ENCODE assay signal across 8 mouse cellular contexts in genomic region chr7:97429705-97430104, GRCm38 (mm10). TPM values are rescaled to one million over a fixed set of nuclear protein-coding genes. Genes with fewer than 3 reads are reported as not detected.
DNase-seq lines count a peak whose midpoint lies in the region; ATAC-seq and TF ChIP-seq lines count a peak whose summit lies in the region.

No protein-coding gene starts in this region.

- no peak overlapping the region for H3K9ac ChIP-seq in liver, postnatal 0 days (replicated peaks)
- no peak overlapping the region for H3K9ac ChIP-seq in hindbrain, embryonic 15.5 days
- no peak overlapping the region for H3K9ac ChIP-seq in stomach, embryonic 15.5 days

- no peak for ATAC-seq in liver, postnatal 0 days
- peak; percentile 19; the same call in 1 of the 2 replicates for ATAC-seq in common myeloid progenitor, adult 5-6 weeks (replicated peaks; ENCODE audit: low read depth, poor library complexity, severe bottlenecking)
- ATAC-seq in hindbrain, embryonic 15.5 days (ENCODE audit: low FRiP score, low read depth): peak; percentile 74
- ATAC-seq in stomach, embryonic 15.5 days (ENCODE audit: insufficient read depth, low FRiP score, low read depth): peak; percentile 79

- TF ChIP-seq EP300 in liver, postnatal 0 days (IDR thresholded peaks at IDR 0.05; ENCODE audit: low read depth): no peak

- H3K36me3 ChIP-seq in liver, postnatal 0 days (replicated peaks; ENCODE audit: insufficient read depth, low read length): no peaks in the 10 kb centered on the region
- H3K36me3 ChIP-seq in hindbrain, embryonic 15.5 days: no peaks in the 10 kb centered on the region
- H3K36me3 ChIP-seq in stomach, embryonic 15.5 days: no peaks in the 10 kb centered on the region

- TF ChIP-seq CTCF in liver, postnatal 0 days (IDR thresholded peaks at IDR 0.05; ENCODE audit: low read depth): no peak
- TF ChIP-seq CTCF in left cerebral cortex, adult 2 months (IDR thresholded peaks at IDR 0.05): no peak

- H3K4me1 ChIP-seq in liver, postnatal 0 days (ENCODE audit: insufficient read depth): peaks cover 4% of the 10 kb centered on the region
- H3K4me1 ChIP-seq in hindbrain, embryonic 15.5 days (replicated peaks): peaks cover 19% of the 10 kb centered on the region
- H3K4me1 ChIP-seq in stomach, embryonic 15.5 days: peaks cover 9% of the 10 kb centered on the region; the same call in 1 of the 2 replicates

- DNase-seq in liver: peak; percentile 15
- DNase-seq in liver, postnatal 0 days: no peak
- peak; percentile 18 for DNase-seq in lung, postnatal 25 days (ENCODE audit: low spot score)
- no peak for DNase-seq in left cerebral cortex, adult 2 months (ENCODE audit: extremely low spot score in 1 of 2, low spot score in 2 of 2)
- no peak for DNase-seq in thymus, postnatal 36 days

- H3K27me3 ChIP-seq in liver, postnatal 0 days (ENCODE audit: insufficient read depth, low read length): no peaks in the 10 kb centered on the region
- H3K27me3 ChIP-seq in hindbrain, embryonic 15.5 days: no peaks in the 10 kb centered on the region
- H3K27me3 ChIP-seq in stomach, embryonic 15.5 days (replicated peaks): no peaks in the 10 kb centered on the region

- no peaks in the 10 kb centered on the region for H3K9me3 ChIP-seq in liver, postnatal 0 days (ENCODE audit: low read length)
- no peaks in the 10 kb centered on the region for H3K9me3 ChIP-seq in hindbrain, embryonic 15.5 days
- H3K9me3 ChIP-seq in stomach, embryonic 15.5 days: no peaks in the 10 kb centered on the region

- WGBS in liver, postnatal 0 days (ENCODE audit: insufficient replicate concordance): 16% methylated on average over 5 of the region's 5 CpGs
- WGBS in hindbrain, embryonic 15.5 days: 3% methylated on average over 5 of the region's 5 CpGs
- WGBS in stomach, embryonic 15.5 days: 7% methylated on average over 5 of the region's 5 CpGs

- intact Hi-C loops in left cerebral cortex, adult 2 months (cut with DNase I): loop anchor here (5.0 kb wide), 3 partner anchors 148 to 548 kb away; partner anchors contain the start of genes Aamdc and Rsf1

- no peak overlapping the region for H3K27ac ChIP-seq in liver, postnatal 0 days (ENCODE audit: low read depth)
- H3K27ac ChIP-seq in hindbrain, embryonic 15.5 days (replicated peaks): peak overlapping the region; percentile 73
- peak overlapping the region; percentile 84 for H3K27ac ChIP-seq in stomach, embryonic 15.5 days
- H3K27ac ChIP-seq in left cerebral cortex, adult 2 months: no peak overlapping the region

- H3K4me3 ChIP-seq in liver, postnatal 0 days (ENCODE audit: low read depth, low read length): no peak overlapping the region
- no peak overlapping the region for H3K4me3 ChIP-seq in hindbrain, embryonic 15.5 days
- H3K4me3 ChIP-seq in stomach, embryonic 15.5 days (replicated peaks): no peak overlapping the region
- H3K4me3 ChIP-seq in left cerebral cortex, adult 2 months: no peak overlapping the region

- H3K4me2 ChIP-seq in liver, postnatal 0 days (ENCODE audit: low read depth, low read length): no peak overlapping the region
- peak overlapping the region; percentile 20 for H3K4me2 ChIP-seq in hindbrain, embryonic 15.5 days
- H3K4me2 ChIP-seq in stomach, embryonic 15.5 days: no peak overlapping the region

RNA-seq across cellular contexts. Expression of gene Thrsp, which starts 12.2 kb away (rescaled TPM):
- 2.0 and 2.1 TPM in 2 replicates for polyA plus RNA-seq in liver, postnatal 0 days (2015; fragmentation: Nextera tagmentation; extraction: Ambion mirVana)
- total RNA-seq in common myeloid progenitor, adult 5-6 weeks (2017): not detected in 2 replicates
- polyA plus RNA-seq in hindbrain, embryonic 15.5 days (2015; fragmentation: Nextera tagmentation; extraction: Ambion mirVana): 2.4 and 3.3 TPM in 2 replicates
- 1.0 and 1.7 TPM in 2 replicates for polyA plus RNA-seq in stomach, embryonic 15.5 days (2015; fragmentation: Nextera tagmentation; extraction: Ambion mirVana)
- total RNA-seq in left cerebral cortex, adult 2 months (2021): 10 to 100 TPM; 19.2 to 21.8 TPM

RNA-seq across cellular contexts. Expression of gene Kctd14, which starts 21.4 kb away (rescaled TPM):
- 3.9 and 5.0 TPM in 2 replicates for polyA plus RNA-seq in liver, postnatal 0 days (2015; fragmentation: Nextera tagmentation; extraction: Ambion mirVana)
- total RNA-seq in common myeloid progenitor, adult 5-6 weeks (2017): 4.9 and 7.2 TPM in 2 replicates
- 1.2 and 1.5 TPM in 2 replicates for polyA plus RNA-seq in hindbrain, embryonic 15.5 days (2015; fragmentation: Nextera tagmentation; extraction: Ambion mirVana)
- 21.1 and 22.3 TPM in 2 replicates for polyA plus RNA-seq in stomach, embryonic 15.5 days (2015; fragmentation: Nextera tagmentation; extraction: Ambion mirVana)
- total RNA-seq in left cerebral cortex, adult 2 months (2021): 1 to 10 TPM; 3.3 to 3.7 TPM

RNA-seq across cellular contexts. Expression of gene Ndufc2, which starts 29.9 kb away (rescaled TPM):
- 323 and 339 TPM in 2 replicates for polyA plus RNA-seq in liver, postnatal 0 days (2015; fragmentation: Nextera tagmentation; extraction: Ambion mirVana)
- total RNA-seq in common myeloid progenitor, adult 5-6 weeks (2017): 210 and 280 TPM in 2 replicates
- 440 and 478 TPM in 2 replicates for polyA plus RNA-seq in hindbrain, embryonic 15.5 days (2015; fragmentation: Nextera tagmentation; extraction: Ambion mirVana)
- 338 and 367 TPM in 2 replicates for polyA plus RNA-seq in stomach, embryonic 15.5 days (2015; fragmentation: Nextera tagmentation; extraction: Ambion mirVana)
- 100 to 1,000 TPM; 213 to 230 TPM for total RNA-seq in left cerebral cortex, adult 2 months (2021)

RNA-seq across cellular contexts. Expression of gene Ints4, which starts 51.1 kb away (rescaled TPM):
- polyA plus RNA-seq in liver, postnatal 0 days (2015; fragmentation: Nextera tagmentation; extraction: Ambion mirVana): 10.3 TPM in 2 replicates
- 54.1 and 58.8 TPM in 2 replicates for total RNA-seq in common myeloid progenitor, adult 5-6 weeks (2017)
- 41.4 and 42.5 TPM in 2 replicates for polyA plus RNA-seq in hindbrain, embryonic 15.5 days (2015; fragmentation: Nextera tagmentation; extraction: Ambion mirVana)
- polyA plus RNA-seq in stomach, embryonic 15.5 days (2015; fragmentation: Nextera tagmentation; extraction: Ambion mirVana): 44.1 and 47.2 TPM in 2 replicates
- total RNA-seq in left cerebral cortex, adult 2 months (2021): 10 to 100 TPM; 28.7 to 30.9 TPM

RNA-seq across cellular contexts. Expression of gene Alg8, which starts 58.3 kb away (rescaled TPM):
- 14.5 and 16.2 TPM in 2 replicates for polyA plus RNA-seq in liver, postnatal 0 days (2015; fragmentation: Nextera tagmentation; extraction: Ambion mirVana)
- total RNA-seq in common myeloid progenitor, adult 5-6 weeks (2017): 36.6 and 45.1 TPM in 2 replicates
- 14.8 and 16.2 TPM in 2 replicates for polyA plus RNA-seq in hindbrain, embryonic 15.5 days (2015; fragmentation: Nextera tagmentation; extraction: Ambion mirVana)
- 46.2 and 46.9 TPM in 2 replicates for polyA plus RNA-seq in stomach, embryonic 15.5 days (2015; fragmentation: Nextera tagmentation; extraction: Ambion mirVana)
- total RNA-seq in left cerebral cortex, adult 2 months (2021): 10 to 100 TPM in 1 of 2 experiments, 1 to 10 TPM in 1; 9.9 to 10.2 TPM

Comparison
In these comparisons a context has a peak if more than half of its experiments do, and no peak if none do; other contexts are left out.
1. DNase-seq: peak in liver (single experiment) and lung, postnatal 25 days (single experiment); none in liver, postnatal 0 days (single experiment), left cerebral cortex, adult 2 months (0 of 2) and thymus, postnatal 36 days (0 of 2).
2. H3K27ac ChIP-seq: peak in hindbrain, embryonic 15.5 days (single experiment) and stomach, embryonic 15.5 days (single experiment); none in liver, postnatal 0 days (single experiment) and left cerebral cortex, adult 2 months (single experiment).